In the genomic region with DNA sequence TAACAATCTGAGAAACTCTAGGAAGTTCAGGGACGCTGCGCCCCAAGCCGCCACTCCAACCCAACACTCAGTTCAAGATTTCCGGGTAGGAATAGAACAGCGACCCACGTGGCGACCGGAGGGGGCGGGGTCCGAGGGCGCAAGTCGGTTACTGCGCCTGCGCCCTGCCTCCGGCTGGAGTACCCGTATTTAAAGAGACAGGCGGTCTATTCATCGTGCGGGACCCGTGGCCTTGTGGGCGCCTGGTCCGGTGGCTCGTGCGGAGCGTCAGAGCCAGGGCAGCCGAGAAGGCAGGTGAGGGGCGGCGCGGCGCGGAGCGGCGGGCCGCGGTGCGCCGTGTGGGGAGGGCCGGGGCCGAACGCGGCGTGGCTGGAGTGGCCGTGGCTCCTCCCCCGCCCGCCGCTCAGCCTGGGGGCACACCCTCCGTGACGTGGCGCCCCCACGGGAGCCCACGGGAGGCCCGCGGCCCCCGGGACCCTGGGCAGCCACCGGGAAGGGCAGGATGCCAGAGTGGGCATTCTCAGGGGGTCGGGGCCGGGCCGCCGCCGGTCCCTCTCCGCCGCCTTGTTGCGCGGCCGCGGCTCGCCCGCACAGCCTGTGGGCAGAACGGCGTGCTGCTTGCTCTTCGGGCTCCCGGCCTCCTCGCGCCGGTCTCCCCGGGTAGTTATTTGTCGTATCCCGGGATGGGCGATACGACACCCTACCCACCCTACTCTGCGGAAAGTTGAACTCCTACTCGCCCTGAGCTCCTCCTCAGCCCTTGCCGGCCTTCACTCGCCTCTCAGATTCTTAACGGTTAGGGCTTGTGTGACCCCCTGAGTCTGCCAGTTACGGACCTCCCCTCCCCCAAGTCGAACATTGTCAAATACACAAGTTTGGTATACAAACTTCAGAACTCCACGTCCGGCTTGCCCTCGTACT, we compare ENCODE assay signal across 8 mouse cellular contexts. TPM values are rescaled to one million over a fixed set of nuclear protein-coding genes. Genes with fewer than 3 reads are reported as not detected.
DNase-seq lines count a peak whose midpoint lies in the region; ATAC-seq and TF ChIP-seq lines count a peak whose summit lies in the region.

A gene (plus strand): TSS at position 126 of the 921 bp plus-strand sequence.

- TF ChIP-seq CTCF in heart, adult 2 months (IDR thresholded peaks at IDR 0.05): peak; percentile 9; the same call in 1 of the 2 replicates

- peak within 1 kb of the TSS; percentile 98 for H3K27ac ChIP-seq in embryonic facial prominence, embryonic 14.5 days (replicated peaks; ENCODE audit: low read depth, low read length)
- peak within 1 kb of the TSS; percentile 99 for H3K27ac ChIP-seq in heart, adult 2 months
- peak within 1 kb of the TSS; percentile 96 for H3K27ac ChIP-seq in limb, embryonic 13.5 days
- H3K27ac ChIP-seq in midbrain, embryonic 16.5 days (ENCODE audit: low read length): peak within 1 kb of the TSS; percentile 98

- peak within 1 kb of the TSS; percentile 75 for H3K4me2 ChIP-seq in embryonic facial prominence, embryonic 14.5 days (ENCODE audit: low read depth, low read length)
- peak within 1 kb of the TSS; percentile 79 for H3K4me2 ChIP-seq in limb, embryonic 13.5 days (replicated peaks)
- peak within 1 kb of the TSS; percentile 78 for H3K4me2 ChIP-seq in midbrain, embryonic 16.5 days (ENCODE audit: low read length)

- ATAC-seq in embryonic facial prominence, embryonic 14.5 days (ENCODE audit: low read depth): peak; percentile 96
- ATAC-seq in limb, embryonic 13.5 days (ENCODE audit: low FRiP score, low read depth): peak; percentile 95
- peak; percentile 96 for ATAC-seq in midbrain, embryonic 16.5 days

- 0 out of 2 replicates have a peak, but pooled peaks have one; percentile 30 for TF ChIP-seq EP300 in heart, adult 2 months (IDR thresholded peaks at IDR 0.05; ENCODE audit: insufficient read depth, low read depth, low read length)

- no peaks in the 10 kb centered on the region for H3K27me3 ChIP-seq in embryonic facial prominence, embryonic 14.5 days (replicated peaks; ENCODE audit: control insufficient read depth, insufficient read depth, low read length)
- no peaks in the 10 kb centered on the region for H3K27me3 ChIP-seq in heart, adult 2 months (ENCODE audit: control insufficient read depth, insufficient read depth, low read length)
- no peaks in the 10 kb centered on the region for H3K27me3 ChIP-seq in limb, embryonic 13.5 days
- no peaks in the 10 kb centered on the region for H3K27me3 ChIP-seq in midbrain, embryonic 16.5 days (ENCODE audit: control insufficient read depth, insufficient read depth, low read depth, low read length)

- TF ChIP-seq POLR2A in heart, adult 2 months (IDR thresholded peaks at IDR 0.05; ENCODE audit: insufficient read depth, low read depth, low read length): peak; percentile 83

- peaks cover 31% of the 10 kb centered on the region for H3K36me3 ChIP-seq in embryonic facial prominence, embryonic 14.5 days (ENCODE audit: control insufficient read depth, insufficient read depth, low read length)
- peaks cover 2% of the 10 kb centered on the region; the same call in 1 of the 2 replicates for H3K36me3 ChIP-seq in heart, adult 2 months (ENCODE audit: control insufficient read depth, insufficient read depth, low read length)
- H3K36me3 ChIP-seq in limb, embryonic 13.5 days: peaks cover 31% of the 10 kb centered on the region
- H3K36me3 ChIP-seq in midbrain, embryonic 16.5 days (ENCODE audit: control insufficient read depth, insufficient read depth, low read length): peaks cover 2% of the 10 kb centered on the region; the same call in 1 of the 2 replicates

- no peaks in the 10 kb centered on the region for H3K9me3 ChIP-seq in embryonic facial prominence, embryonic 14.5 days (ENCODE audit: control insufficient read depth, low read length)
- no peaks in the 10 kb centered on the region for H3K9me3 ChIP-seq in limb, embryonic 13.5 days
- no peaks in the 10 kb centered on the region for H3K9me3 ChIP-seq in midbrain, embryonic 16.5 days (replicated peaks; ENCODE audit: control insufficient read depth, low read length, poor library complexity, severe bottlenecking)

- H3K4me1 ChIP-seq in embryonic facial prominence, embryonic 14.5 days (ENCODE audit: control insufficient read depth, insufficient read depth, low read length): peaks cover 8% of the 10 kb centered on the region
- H3K4me1 ChIP-seq in heart, adult 2 months (ENCODE audit: control insufficient read depth, insufficient read depth, low read length): peaks cover 3% of the 10 kb centered on the region
- H3K4me1 ChIP-seq in limb, embryonic 13.5 days: peaks cover 19% of the 10 kb centered on the region
- peaks cover 18% of the 10 kb centered on the region for H3K4me1 ChIP-seq in midbrain, embryonic 16.5 days (ENCODE audit: control insufficient read depth, insufficient read depth, low read length)

- H3K9ac ChIP-seq in embryonic facial prominence, embryonic 14.5 days (ENCODE audit: low read depth, low read length): peak within 1 kb of the TSS; percentile 96
- H3K9ac ChIP-seq in heart, adult 2 months (ENCODE audit: low read depth, low read length): peak within 1 kb of the TSS; percentile 78
- H3K9ac ChIP-seq in limb, embryonic 13.5 days: peak within 1 kb of the TSS; percentile 95
- H3K9ac ChIP-seq in midbrain, embryonic 16.5 days (ENCODE audit: low read depth, low read length): peak within 1 kb of the TSS; percentile 94

- DNase-seq in 3T3-L1 (ENCODE audit: low read depth, low spot score): peak; percentile 93
- DNase-seq in adrenal gland, postnatal 4 days (ENCODE audit: low spot score in 2 of 2): peak; percentile 82 to 85
- DNase-seq in embryonic facial prominence, embryonic 14.5 days (ENCODE audit: low spot score): peak; percentile 97
- peak; percentile 94 to 95 for DNase-seq in heart, adult 2 months
- DNase-seq in kidney, adult 8-10 months: peak; percentile 94 to 96
- peak; percentile 80 to 93 for DNase-seq in spleen, postnatal 10 days (ENCODE audit: low spot score in 2 of 2)

- 0% methylated on average over 32 of the region's 90 CpGs for WGBS in embryonic facial prominence, embryonic 14.5 days
- 1% methylated on average over 77 of the region's 90 CpGs for WGBS in heart, adult 2 months
- WGBS in limb, embryonic 13.5 days: under 1% methylated on average over 81 of the region's 90 CpGs
- under 1% methylated on average over 73 of the region's 90 CpGs for WGBS in midbrain, embryonic 16.5 days

- intact Hi-C loops in heart, adult 2 months (cut with DNase I): loop anchor here (1.0 to 5.0 kb wide), 4 partner anchors 17 to 90 kb away; a partner anchor contains a TSS

- no peaks in the 10 kb centered on the region; the same call in 1 of the 2 replicates for H3K79me2 ChIP-seq in heart, adult 2 months (replicated peaks; ENCODE audit: control insufficient read depth, insufficient read depth, low read length)

- H3K4me3 ChIP-seq in embryonic facial prominence, embryonic 14.5 days (ENCODE audit: low read depth, low read length): peak within 1 kb of the TSS; percentile 80
- H3K4me3 ChIP-seq in heart, adult 2 months: peak within 1 kb of the TSS; percentile 100
- H3K4me3 ChIP-seq in limb, embryonic 13.5 days: peak within 1 kb of the TSS; percentile 87
- H3K4me3 ChIP-seq in midbrain, embryonic 16.5 days (ENCODE audit: low read depth, low read length): peak within 1 kb of the TSS; percentile 67

RNA-seq across cellular contexts. Expression of the gene that starts here (rescaled TPM):
- total RNA-seq in adrenal gland, postnatal 4 days (2021): 10 to 100 TPM; 31.5 to 34.9 TPM
- polyA plus RNA-seq in embryonic facial prominence, embryonic 14.5 days (2014; fragmentation: Nextera tagmentation; extraction: Ambion mirVana): 32.9 and 34.2 TPM in 2 replicates
- total RNA-seq in heart, adult 2 months (2021): 10 to 100 TPM; 14.4 to 20.0 TPM
- polyA plus RNA-seq in heart, adult 2 months (2012; rRNA removed): 9.2 and 15.5 TPM in 2 replicates
- polyA plus RNA-seq in limb, embryonic 13.5 days (2015; fragmentation: Nextera tagmentation; extraction: Ambion mirVana): 33.9 and 34.2 TPM in 2 replicates
- polyA plus RNA-seq in midbrain, embryonic 16.5 days (2015; fragmentation: Nextera tagmentation; extraction: Ambion mirVana): 25.6 and 28.5 TPM in 2 replicates

Comparison
In these comparisons a context has a peak if more than half of its experiments do, and no peak if none do; other contexts are left out.
1. Peak in every context shown above with its lines: DNase-seq, ATAC-seq, H3K4me3 ChIP-seq and H3K27ac ChIP-seq.